14 mouse cellular contexts compared by ENCODE assay signal in the genomic region with DNA sequence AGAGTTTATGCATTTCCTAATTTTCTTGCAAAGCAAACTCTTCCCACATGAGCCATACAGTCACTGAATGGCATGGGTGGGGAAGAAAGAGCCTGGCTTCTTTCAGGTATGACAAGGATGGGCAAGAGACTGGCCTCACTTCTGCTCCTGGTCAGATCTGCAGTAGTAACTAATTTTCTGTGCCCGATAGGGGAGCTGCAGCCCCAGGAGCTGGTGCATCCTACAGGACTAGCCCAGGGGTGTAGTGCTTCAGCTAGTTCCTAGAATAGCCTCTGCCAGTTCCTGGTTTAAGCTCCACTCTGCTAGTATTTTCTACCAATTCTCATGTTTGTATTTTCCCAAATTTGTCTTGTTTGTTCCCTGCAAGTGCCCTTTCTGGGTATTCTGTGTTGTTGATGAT. TPM values are rescaled to one million over a fixed set of nuclear protein-coding genes. Genes with fewer than 3 reads are reported as not detected.
DNase-seq lines count a peak whose midpoint lies in the region; ATAC-seq and TF ChIP-seq lines count a peak whose summit lies in the region.
"Had no signal": no experiment of that assay in that cellular context is flagged by ENCODE, and none has a peak within 500 bp of the region (broad histone marks: within the 10 kb centered on the region; RNA-seq: fewer than 3 reads in every experiment).

No protein-coding gene starts in this region.

- H3K9ac ChIP-seq in heart, embryonic 13.5 days, result no peak overlapping the region
- H3K9ac ChIP-seq in liver, adult 2 months (ENCODE audit: low read depth, low read length), result no peak overlapping the region
- H3K9ac ChIP-seq in liver, embryonic 12.5 days, result no peak overlapping the region
- H3K9ac ChIP-seq: lung, embryonic 15.5 days had no signal

- H3K27me3 ChIP-seq in heart, embryonic 13.5 days (replicated peaks), result no peaks in the 10 kb centered on the region
- H3K27me3 ChIP-seq in liver, adult 2 months (ENCODE audit: control insufficient read depth, insufficient read depth, low read length), result no peaks in the 10 kb centered on the region
- no peaks in the 10 kb centered on the region for H3K27me3 ChIP-seq in liver, embryonic 12.5 days (replicated peaks)
- H3K27me3 ChIP-seq: lung, embryonic 15.5 days; megakaryocyte, embryonic 14.5 days had no signal

- no peak for DNase-seq in heart, adult 9 months (ENCODE audit: low spot score in 2 of 2)
- DNase-seq in liver, adult 2 months (ENCODE audit: extremely low read depth, low read depth, low spot score), result no peak
- DNase-seq in A20 (ENCODE audit: low read depth, low spot score), result peak; percentile 27
- peak; percentile 20 for DNase-seq in brain, adult 2 months (ENCODE audit: low read depth, low spot score)
- no peak for DNase-seq in urinary bladder, postnatal 10 days (ENCODE audit: low spot score)
- no peak for DNase-seq in thymus, adult 18-20 months
- DNase-seq: cerebellum, adult 9-10 months; gastrocnemius, postnatal 10 days; right cerebral cortex, postnatal 25 days had no signal

- no peak overlapping the region for H3K4me3 ChIP-seq in heart, embryonic 13.5 days
- H3K4me3 ChIP-seq in liver, adult 2 months (ENCODE audit: insufficient read depth, low read depth, low read length), result no peak overlapping the region
- H3K4me3 ChIP-seq in liver, embryonic 12.5 days, result no peak overlapping the region
- H3K4me3 ChIP-seq: lung, embryonic 15.5 days; megakaryocyte, embryonic 14.5 days had no signal

- TF ChIP-seq POLR2A in liver, adult 2 months (IDR thresholded peaks at IDR 0.05; ENCODE audit: extremely low read depth, insufficient read depth, low read length), result no peak

- no peak overlapping the region for H3K4me2 ChIP-seq in heart, embryonic 13.5 days
- no peak overlapping the region for H3K4me2 ChIP-seq in liver, embryonic 12.5 days
- H3K4me2 ChIP-seq: lung, embryonic 15.5 days had no signal

- no peaks in the 10 kb centered on the region for H3K9me3 ChIP-seq in heart, embryonic 13.5 days
- H3K9me3 ChIP-seq in liver, embryonic 12.5 days (replicated peaks), result no peaks in the 10 kb centered on the region
- H3K9me3 ChIP-seq: lung, embryonic 15.5 days; megakaryocyte, embryonic 14.5 days had no signal

- H3K79me2 ChIP-seq in liver, adult 2 months (ENCODE audit: control insufficient read depth, insufficient read depth, low read length), result no peaks in the 10 kb centered on the region

- peaks cover 25% of the 10 kb centered on the region for H3K36me3 ChIP-seq in heart, embryonic 13.5 days
- H3K36me3 ChIP-seq in liver, adult 2 months (ENCODE audit: control insufficient read depth, insufficient read depth, low read length), result peaks cover 4% of the 10 kb centered on the region; the same call in 1 of the 2 replicates
- H3K36me3 ChIP-seq in liver, embryonic 12.5 days, result peaks cover 15% of the 10 kb centered on the region

- WGBS in heart, embryonic 13.5 days, result 47% methylated on average over 1 of the region's 1 CpGs
- WGBS in liver, adult 2 months, result 52% methylated on average over 1 of the region's 1 CpGs
- 47% methylated on average over 1 of the region's 1 CpGs for WGBS in liver, embryonic 12.5 days (ENCODE audit: insufficient replicate concordance)

- H3K4me1 ChIP-seq in heart, embryonic 13.5 days, result no peaks in the 10 kb centered on the region; the same call in 1 of the 2 replicates
- no peaks in the 10 kb centered on the region for H3K4me1 ChIP-seq in liver, adult 2 months (ENCODE audit: control insufficient read depth, insufficient read depth, low read length)
- peaks cover 29% of the 10 kb centered on the region for H3K4me1 ChIP-seq in liver, embryonic 12.5 days
- H3K4me1 ChIP-seq: lung, embryonic 15.5 days had no signal

- ATAC-seq in heart, embryonic 13.5 days (ENCODE audit: extremely low read depth, insufficient number of reproducible peaks, low FRiP score, low TSS enrichment), result no peak
- no peak for ATAC-seq in liver, embryonic 12.5 days
- ATAC-seq: inflammation-experienced regulatory T-cells, adult 6 months had no signal

- H3K27ac ChIP-seq in heart, embryonic 13.5 days (replicated peaks), result 0 out of 2 replicates have a peak overlapping the region, but pooled peaks have one; percentile 5
- H3K27ac ChIP-seq in liver, adult 2 months (replicated peaks; ENCODE audit: insufficient read depth, low read depth, low read length), result no peak overlapping the region
- H3K27ac ChIP-seq in liver, embryonic 12.5 days, result no peak overlapping the region
- H3K27ac ChIP-seq: lung, embryonic 15.5 days had no signal

- TF ChIP-seq CTCF in liver, adult 2 months (IDR thresholded peaks at IDR 0.05; ENCODE audit: low read depth, low read length), result peak; percentile 23

RNA-seq across cellular contexts. Expression of a gene that starts 18.9 kb away (rescaled TPM):
- 23.0 and 26.3 TPM in 2 replicates for polyA plus RNA-seq in heart, embryonic 13.5 days (2015; fragmentation: Nextera tagmentation; extraction: Ambion mirVana)
- total RNA-seq in liver, adult 2 months (2014; rRNA removed), result 21.6 and 23.2 TPM in 2 replicates
- 4.1 and 5.8 TPM in 2 replicates for polyA plus RNA-seq in liver, adult 2 months (2012; rRNA removed)
- polyA plus RNA-seq in liver, embryonic 12.5 days (2016; fragmentation: Nextera tagmentation; extraction: Ambion mirVana), result 27.4 and 29.4 TPM in 2 replicates

Comparison
In these comparisons a context has a peak if more than half of its experiments do, and no peak if none do; other contexts are left out.
1. DNase-seq: peak in A20 (single experiment) and brain, adult 2 months (single experiment); none in heart, adult 9 months (0 of 2), liver, adult 2 months (single experiment), urinary bladder, postnatal 10 days (single experiment) and thymus, adult 18-20 months (0 of 2).